Mouse (Mus musculus): ENCODE results near the gene Tbcd. TPM values are rescaled to one million over a fixed set of nuclear protein-coding genes. Genes with fewer than 3 reads are reported as not detected.

The Tbcd gene
- polyA plus RNA-seq, 1 experiment: 23.4 TPM

GRCm38 (mm10) chr11:121519703-121520102 is 68.0 kb downstream of the Tbcd start:
- Histone ChIP-seq H3K4me1 (ENCODE audit: control insufficient read depth, insufficient read depth, low read length) (no peaks in the 10 kb centered on the region), H3K27me3 (ENCODE audit: control insufficient read depth, insufficient read depth, low read length) (no peaks in the 10 kb centered on the region), H3K36me3 (ENCODE audit: control insufficient read depth, insufficient read depth, low read length) (no peaks in the 10 kb centered on the region), H3K27ac (ENCODE audit: control insufficient read depth, insufficient read depth, low read depth, low read length) (no peak overlapping the region), H3K4me3 (ENCODE audit: control insufficient read depth, low read depth, low read length) (no peak overlapping the region)
- TF ChIP-seq CTCF (IDR thresholded peaks at IDR 0.05; ENCODE audit: control insufficient read depth, insufficient read depth, insufficient replicate concordance, low read depth, low read length) (no peak), POLR2A (IDR thresholded peaks at IDR 0.05; ENCODE audit: control insufficient read depth, low read depth, low read length) (no peak)

GRCm38 (mm10) chr11:121520761-121521160 is 69.0 kb downstream of the Tbcd start:
- H3K27ac ChIP-seq (ENCODE audit: control insufficient read depth, insufficient read depth, low read depth, low read length): no peak overlapping the region
- TF ChIP-seq CTCF (IDR thresholded peaks at IDR 0.05; ENCODE audit: control insufficient read depth, insufficient read depth, insufficient replicate concordance, low read depth, low read length): no peak
- TF ChIP-seq POLR2A (IDR thresholded peaks at IDR 0.05; ENCODE audit: control insufficient read depth, low read depth, low read length): no peak
- no peak overlapping the region for H3K4me3 ChIP-seq (ENCODE audit: control insufficient read depth, low read depth, low read length)

GRCm38 (mm10) chr11:121522156-121522762 is 70.5 kb downstream of the Tbcd start:
- H3K27ac ChIP-seq (ENCODE audit: control insufficient read depth, insufficient read depth, low read depth, low read length): no peak overlapping the region
- H3K36me3 ChIP-seq (ENCODE audit: control insufficient read depth, insufficient read depth, low read length): no peaks in the 10 kb centered on the region
- no peaks in the 10 kb centered on the region for H3K27me3 ChIP-seq (ENCODE audit: control insufficient read depth, insufficient read depth, low read length)
- TF ChIP-seq CTCF (IDR thresholded peaks at IDR 0.05; ENCODE audit: control insufficient read depth, insufficient read depth, insufficient replicate concordance, low read depth, low read length) (no peak), POLR2A (IDR thresholded peaks at IDR 0.05; ENCODE audit: control insufficient read depth, low read depth, low read length) (no peak)
- no peak overlapping the region for H3K4me3 ChIP-seq (ENCODE audit: control insufficient read depth, low read depth, low read length)
- H3K4me1 ChIP-seq (ENCODE audit: control insufficient read depth, insufficient read depth, low read length): no peaks in the 10 kb centered on the region

More at GRCm38 (mm10) chr11:121520761-121521160, 69.0 kb downstream of the Tbcd start:
- Histone ChIP-seq H3K36me3 (ENCODE audit: control insufficient read depth, insufficient read depth, low read length) (no peaks in the 10 kb centered on the region), H3K27me3 (ENCODE audit: control insufficient read depth, insufficient read depth, low read length) (no peaks in the 10 kb centered on the region), H3K4me1 (ENCODE audit: control insufficient read depth, insufficient read depth, low read length) (no peaks in the 10 kb centered on the region)

- Histone ChIP-seq H3K27me3 (ENCODE audit: control insufficient read depth, insufficient read depth, low read length) (no peaks in the 10 kb centered on the region), H3K27ac (ENCODE audit: control insufficient read depth, insufficient read depth, low read depth, low read length) (no peak overlapping the region), H3K4me1 (ENCODE audit: control insufficient read depth, insufficient read depth, low read length) (no peaks in the 10 kb centered on the region), H3K36me3 (ENCODE audit: control insufficient read depth, insufficient read depth, low read length) (no peaks in the 10 kb centered on the region), H3K4me3 (ENCODE audit: control insufficient read depth, low read depth, low read length) (no peak overlapping the region)
- TF ChIP-seq POLR2A (IDR thresholded peaks at IDR 0.05; ENCODE audit: control insufficient read depth, low read depth, low read length): no peak
- TF ChIP-seq CTCF (IDR thresholded peaks at IDR 0.05; ENCODE audit: control insufficient read depth, insufficient read depth, insufficient replicate concordance, low read depth, low read length): no peak
These were observed 72.4 kb downstream of the Tbcd start for GRCm38 (mm10) chr11:121524191-121524590.

- no peaks in the 10 kb centered on the region; the same call in 1 of the 2 replicates for H3K4me1 ChIP-seq (ENCODE audit: control insufficient read depth, insufficient read depth, low read length)
- H3K27ac ChIP-seq (ENCODE audit: control insufficient read depth, insufficient read depth, low read depth, low read length): no peak overlapping the region
- H3K4me3 ChIP-seq (ENCODE audit: control insufficient read depth, low read depth, low read length): no peak overlapping the region
- H3K36me3 ChIP-seq (ENCODE audit: control insufficient read depth, insufficient read depth, low read length): no peaks in the 10 kb centered on the region
- no peak for TF ChIP-seq CTCF (IDR thresholded peaks at IDR 0.05; ENCODE audit: control insufficient read depth, insufficient read depth, insufficient replicate concordance, low read depth, low read length)
- TF ChIP-seq POLR2A (IDR thresholded peaks at IDR 0.05; ENCODE audit: control insufficient read depth, low read depth, low read length): no peak
- H3K27me3 ChIP-seq (ENCODE audit: control insufficient read depth, insufficient read depth, low read length): no peaks in the 10 kb centered on the region
These were observed 78.0 kb downstream of the Tbcd start for GRCm38 (mm10) chr11:121529747-121530146.

GRCm38 (mm10) chr11:121536528-121536927 is 84.8 kb downstream of the Tbcd start:
- H3K4me1 ChIP-seq (ENCODE audit: control insufficient read depth, insufficient read depth, low read length): no peaks in the 10 kb centered on the region; the same call in 1 of the 2 replicates
- H3K4me3 ChIP-seq (ENCODE audit: control insufficient read depth, low read depth, low read length): no peak overlapping the region
- no peaks in the 10 kb centered on the region for H3K27me3 ChIP-seq (ENCODE audit: control insufficient read depth, insufficient read depth, low read length)
- no peak overlapping the region for H3K27ac ChIP-seq (ENCODE audit: control insufficient read depth, insufficient read depth, low read depth, low read length)
- H3K36me3 ChIP-seq (ENCODE audit: control insufficient read depth, insufficient read depth, low read length): no peaks in the 10 kb centered on the region
- TF ChIP-seq CTCF (IDR thresholded peaks at IDR 0.05; ENCODE audit: control insufficient read depth, insufficient read depth, insufficient replicate concordance, low read depth, low read length) (no peak), POLR2A (IDR thresholded peaks at IDR 0.05; ENCODE audit: control insufficient read depth, low read depth, low read length) (no peak)

GRCm38 (mm10) chr11:121542471-121542870 is 90.7 kb downstream of the Tbcd start:
- Histone ChIP-seq H3K36me3 (ENCODE audit: control insufficient read depth, insufficient read depth, low read length) (no peaks in the 10 kb centered on the region), H3K27ac (ENCODE audit: control insufficient read depth, insufficient read depth, low read depth, low read length) (no peak overlapping the region), H3K4me3 (ENCODE audit: control insufficient read depth, low read depth, low read length) (no peak overlapping the region), H3K4me1 (ENCODE audit: control insufficient read depth, insufficient read depth, low read length) (no peaks in the 10 kb centered on the region), H3K27me3 (ENCODE audit: control insufficient read depth, insufficient read depth, low read length) (no peaks in the 10 kb centered on the region)
- TF ChIP-seq POLR2A (IDR thresholded peaks at IDR 0.05; ENCODE audit: control insufficient read depth, low read depth, low read length) (no peak), CTCF (IDR thresholded peaks at IDR 0.05; ENCODE audit: control insufficient read depth, insufficient read depth, insufficient replicate concordance, low read depth, low read length) (no peak)

All from testis, adult 2 months (tissue).